Mouse (Mus musculus): Measurements from ENCODE around the gene Bckdha.

DNA sequence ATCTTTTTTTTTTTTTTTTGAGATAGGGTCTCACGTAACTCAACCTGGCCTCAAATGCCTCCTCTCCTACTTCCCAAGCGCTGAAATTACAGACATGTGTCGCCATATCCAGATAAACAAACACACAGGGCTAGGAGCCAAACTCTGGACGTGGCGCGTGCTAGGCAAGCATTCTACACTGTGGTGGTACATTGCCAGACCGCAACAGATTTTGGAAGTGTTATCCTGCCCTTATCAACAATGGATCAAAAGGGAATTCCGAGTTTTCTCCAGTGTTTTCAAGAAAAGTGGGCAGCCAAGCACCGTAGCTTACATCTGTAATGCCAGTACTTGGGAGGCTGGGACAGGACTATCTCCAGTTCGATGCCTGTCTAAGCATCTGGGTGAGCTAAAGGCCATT, 996 bp downstream of the Bckdha start:
- no peak for TF ChIP-seq CTCF (IDR thresholded peaks at IDR 0.05; ENCODE audit: insufficient read depth, low read depth, low read length)
- no peak for TF ChIP-seq POLR2A (IDR thresholded peaks at IDR 0.05; ENCODE audit: insufficient read depth, low read depth, low read length)

Data from olfactory bulb, adult 2 months (tissue).